Mouse (Mus musculus): ENCODE data around the gene Tmem240.
"Not testable (repeated sequence)": the region's sequence is repeated elsewhere in the genome, so short reads cannot be mapped to it uniquely, and the experiment has no call there.

Gene Tmem240

GRCm38 (mm10) chr4:155735788-155736187, 1.2 kb downstream of the Tmem240 start:
- DNase-seq = no peak

DNA sequence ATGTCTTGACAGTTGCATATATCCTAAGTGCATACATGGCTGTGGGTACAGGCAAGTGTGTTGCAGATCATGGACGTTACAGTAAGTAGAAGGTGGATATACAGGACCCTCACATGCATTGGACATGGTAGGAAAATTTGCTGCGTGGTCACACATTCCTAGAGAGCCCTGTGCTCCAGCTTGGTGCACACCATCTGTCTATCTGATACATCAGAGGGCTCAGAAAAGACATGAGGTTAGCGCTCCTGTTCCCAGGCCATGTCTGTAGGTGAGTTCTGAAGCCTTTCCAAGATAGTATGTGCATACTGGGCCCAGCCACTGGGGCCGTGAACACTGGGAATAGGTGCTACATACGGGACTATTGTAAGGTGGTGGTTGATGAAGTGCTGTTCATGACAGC, 1.8 kb downstream of the Tmem240 start:
- peak in 1 of 2 experiments; percentile 17 for DNase-seq

- DNase-seq = no peak
Measured at GRCm38 (mm10) chr4:155738262-155738661, 3.7 kb downstream of the Tmem240 start.

GRCm38 (mm10) chr4:155739152-155739551, 4.6 kb downstream of the Tmem240 start:
- DNase-seq = peak; percentile 48 to 66

DNA sequence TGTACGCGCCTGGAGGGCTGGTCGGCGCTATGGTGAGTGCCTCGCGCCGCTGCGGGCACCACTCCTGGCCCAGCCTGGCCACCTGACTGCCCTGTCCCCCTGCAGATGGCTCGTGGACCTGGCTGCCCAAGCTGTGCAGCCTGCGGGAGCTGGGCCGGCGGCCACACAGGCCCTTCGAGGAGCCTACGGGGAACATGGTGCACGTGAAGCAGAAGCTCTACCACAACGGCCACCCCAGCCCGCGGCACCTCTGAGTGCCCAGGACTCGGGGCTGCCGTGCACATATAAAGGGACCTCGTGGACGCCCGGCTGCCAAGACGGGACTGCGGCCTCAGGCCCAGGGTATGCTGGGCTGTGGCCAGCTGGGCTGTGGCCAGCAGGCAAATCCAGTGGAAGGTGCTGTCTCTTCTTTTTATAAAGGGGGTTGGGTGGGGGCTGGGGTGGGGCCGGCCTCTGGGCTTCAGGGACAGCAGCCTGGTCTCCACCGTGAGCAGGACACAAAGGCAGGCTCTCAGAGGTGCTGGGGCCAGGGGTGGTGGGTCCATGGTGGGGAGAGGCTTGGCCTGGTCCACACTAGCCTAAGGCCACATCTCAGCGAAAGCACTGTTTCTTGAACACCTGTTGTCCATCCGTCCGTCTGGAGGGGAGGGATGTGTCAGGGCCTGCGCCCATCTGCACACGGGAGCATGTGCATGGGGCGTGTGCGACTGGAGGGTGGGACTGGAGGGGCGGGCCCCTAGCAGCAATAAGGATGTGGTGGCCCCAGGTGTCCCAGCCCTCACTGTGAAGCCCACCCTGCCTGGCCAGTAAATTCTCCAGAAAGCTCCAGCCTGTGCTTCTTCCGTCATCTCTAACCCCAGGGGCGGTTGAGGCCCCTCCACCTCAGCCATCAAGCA, 5.4 kb downstream of the Tmem240 start:
- peak; percentile 80 to 83 for DNase-seq

DNA sequence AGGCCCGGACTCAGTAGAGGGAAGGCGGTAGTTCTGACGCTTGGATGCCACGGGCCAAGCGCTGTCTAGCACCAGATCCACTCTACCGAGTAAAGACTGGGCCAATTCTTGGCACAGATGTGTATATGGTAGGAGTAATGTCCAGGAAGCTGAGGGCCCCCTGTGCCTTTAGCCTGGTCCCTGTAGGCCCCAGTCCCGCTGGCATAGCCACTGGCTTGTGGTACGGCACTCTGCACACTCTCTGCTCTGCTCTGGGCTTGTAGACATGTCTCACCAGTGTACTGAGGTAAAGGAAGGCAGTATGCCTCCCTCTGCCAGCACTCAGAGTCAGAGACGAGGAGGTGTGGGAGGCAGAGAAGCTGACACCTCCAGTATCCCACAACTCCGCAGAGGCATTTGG, 6.1 kb downstream of the Tmem240 start:
- not testable (repeated sequence) for DNase-seq

GRCm38 (mm10) chr4:155742684-155743083, 8.1 kb downstream of the Tmem240 start:
- no peak for DNase-seq

DNA sequence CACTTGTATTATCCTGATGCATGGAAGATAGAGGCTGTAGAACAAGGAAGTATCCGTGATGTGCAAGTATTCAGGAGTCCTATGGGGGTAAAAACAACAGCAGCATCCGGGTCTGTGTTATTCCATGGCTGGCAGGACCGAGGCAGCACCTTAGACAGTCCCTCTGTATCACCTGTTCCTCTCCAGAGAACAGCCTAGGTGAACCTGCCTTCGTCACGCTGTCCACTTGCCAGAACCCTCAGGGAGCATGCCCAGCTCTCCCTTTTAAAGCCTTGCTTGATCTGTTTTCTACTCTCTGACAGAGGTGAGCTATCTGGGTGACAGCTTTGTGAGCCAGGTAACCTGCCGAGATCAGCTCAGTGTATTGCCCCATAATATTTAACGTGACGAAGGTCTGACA, 9.9 kb downstream of the Tmem240 start:
- DNase-seq = peak in 1 of 2 experiments; percentile 34

GRCm38 (mm10) chr4:155745136-155745535, 10.5 kb downstream of the Tmem240 start:
- no peak for DNase-seq

GRCm38 (mm10) chr4:155746036-155746548, 11.5 kb downstream of the Tmem240 start:
- peak; percentile 78 to 79 for DNase-seq

GRCm38 (mm10) chr4:155746575-155747490, 12.2 kb downstream of the Tmem240 start:
- peak; percentile 63 to 65 for DNase-seq

DNA sequence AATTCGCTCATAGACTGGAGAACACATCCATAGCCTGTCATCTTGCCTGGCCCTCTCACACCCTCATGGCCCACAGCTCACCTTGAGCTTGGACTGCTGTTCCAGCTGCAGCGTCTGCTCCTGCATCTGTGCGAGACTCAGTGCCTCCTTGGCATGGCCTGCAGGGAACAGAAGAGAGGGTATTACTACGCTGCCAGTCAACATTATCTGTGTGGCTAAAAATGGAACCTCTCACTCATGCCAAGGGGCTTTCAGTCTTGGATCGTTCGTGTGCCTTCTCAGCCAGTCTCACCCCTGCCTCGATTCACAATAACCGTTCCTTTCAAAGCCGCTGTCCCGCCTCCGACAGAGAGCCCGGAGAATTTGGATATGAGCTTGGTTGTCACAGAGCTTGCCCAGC, 22.4 kb downstream of the Tmem240 start:
- no peak for DNase-seq

GRCm38 (mm10) chr4:155759862-155760612, 25.4 kb downstream of the Tmem240 start:
- peak; percentile 58 to 68 for DNase-seq

DNA sequence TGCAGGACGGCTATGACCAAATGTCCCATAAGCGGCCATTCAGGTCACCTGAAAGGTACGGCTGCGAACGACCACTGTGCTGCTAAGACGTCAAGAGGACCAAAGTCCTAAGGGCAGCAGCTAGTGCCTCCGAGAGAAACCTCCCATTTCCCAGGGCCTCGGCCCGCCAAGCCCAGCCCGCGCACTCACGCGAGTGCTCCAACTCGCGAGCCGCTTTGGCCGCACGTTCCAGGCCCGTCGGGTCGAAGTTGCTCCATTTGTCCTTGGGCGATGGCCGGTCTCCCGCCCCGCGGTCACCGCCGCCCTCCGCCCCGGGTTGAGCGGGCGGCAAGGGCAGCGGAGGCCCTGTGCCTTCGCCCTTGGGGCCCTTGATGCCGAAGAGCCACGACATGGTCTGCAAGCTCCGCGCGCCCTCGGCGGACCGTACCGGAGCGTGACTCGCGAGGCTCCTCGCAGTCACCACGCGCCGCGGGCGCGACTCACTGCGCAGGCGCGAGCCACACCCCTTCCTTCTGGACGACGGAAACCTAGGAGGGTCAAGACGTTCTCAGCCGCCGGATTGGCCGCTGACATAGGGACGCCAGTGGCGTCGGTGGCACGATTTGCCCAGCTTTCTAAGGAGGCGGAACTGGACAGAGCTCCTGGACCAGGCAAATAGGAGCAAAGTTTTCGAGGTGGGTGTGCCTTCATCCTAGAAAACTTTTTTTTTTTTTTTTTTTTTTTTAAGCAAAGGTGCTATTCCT, 26.2 kb downstream of the Tmem240 start, which contains the start of gene Atad3a:
Gene Atad3a, minus strand, starts transcription at position 481 of the 743 bp plus-strand sequence.
- peak; percentile 99 for DNase-seq

DNA sequence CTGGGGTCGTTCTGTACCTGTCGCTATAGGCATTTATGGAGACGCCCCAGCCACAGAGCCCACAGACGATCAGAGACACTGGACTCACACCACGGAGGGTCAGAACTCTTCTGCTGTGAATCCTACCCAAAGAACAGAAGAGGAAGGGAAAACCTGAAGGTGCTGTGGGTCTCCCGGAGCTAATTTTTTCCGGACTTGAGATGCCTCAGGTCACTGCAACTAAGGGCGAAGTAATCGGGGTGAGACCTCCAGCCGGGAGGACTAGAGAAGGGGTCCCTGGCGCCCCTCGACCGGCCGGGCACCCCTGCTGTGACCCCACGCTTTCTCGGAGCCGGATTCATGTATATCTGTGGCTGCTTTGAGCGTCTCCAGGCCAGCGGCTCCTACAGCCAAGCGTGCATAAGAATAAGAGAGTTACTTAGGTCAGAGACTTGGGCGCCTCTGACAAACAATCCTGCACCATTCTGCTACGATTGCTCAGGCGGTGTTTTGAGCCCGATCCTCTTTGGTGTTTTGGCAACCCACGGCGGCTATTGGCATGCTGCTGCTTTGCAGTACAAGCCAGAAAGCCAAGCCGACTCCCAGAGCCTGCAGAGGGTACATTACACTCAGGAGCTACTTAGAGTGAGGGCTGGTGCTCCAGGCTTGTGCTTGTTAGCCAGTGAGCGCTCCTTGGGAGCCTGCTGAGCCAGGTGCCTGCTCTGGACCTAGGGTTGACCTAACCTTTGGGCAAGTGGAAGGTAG, 26.9 kb downstream of the Tmem240 start:
- peak in 1 of 2 experiments; percentile 55 for DNase-seq

DNA sequence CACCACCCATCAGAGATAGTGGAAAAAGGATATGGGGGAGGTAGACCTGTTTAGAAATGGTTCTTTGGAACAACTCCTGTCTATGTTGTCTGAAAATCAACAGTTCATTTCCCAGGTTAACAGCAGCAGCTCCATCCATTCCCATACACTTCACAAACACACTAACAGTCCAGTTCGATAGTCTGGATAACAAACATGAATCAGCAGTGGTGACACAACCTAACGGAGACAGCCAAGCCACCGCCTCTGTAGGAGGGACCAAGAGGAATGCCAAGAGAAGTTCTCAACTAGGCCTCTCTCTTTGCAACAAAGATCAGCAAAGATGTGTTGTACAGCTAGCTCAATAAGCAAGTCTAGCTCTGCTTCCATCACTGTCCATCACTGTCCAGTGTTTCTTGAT, 27.8 kb downstream of the Tmem240 start:
- no peak for DNase-seq

GRCm38 (mm10) chr4:155769496-155769879, 34.9 kb downstream of the Tmem240 start:
- DNase-seq = no peak

GRCm38 (mm10) chr4:155769880-155770512, 35.4 kb downstream of the Tmem240 start:
- DNase-seq = peak; percentile 97 to 99

DNA sequence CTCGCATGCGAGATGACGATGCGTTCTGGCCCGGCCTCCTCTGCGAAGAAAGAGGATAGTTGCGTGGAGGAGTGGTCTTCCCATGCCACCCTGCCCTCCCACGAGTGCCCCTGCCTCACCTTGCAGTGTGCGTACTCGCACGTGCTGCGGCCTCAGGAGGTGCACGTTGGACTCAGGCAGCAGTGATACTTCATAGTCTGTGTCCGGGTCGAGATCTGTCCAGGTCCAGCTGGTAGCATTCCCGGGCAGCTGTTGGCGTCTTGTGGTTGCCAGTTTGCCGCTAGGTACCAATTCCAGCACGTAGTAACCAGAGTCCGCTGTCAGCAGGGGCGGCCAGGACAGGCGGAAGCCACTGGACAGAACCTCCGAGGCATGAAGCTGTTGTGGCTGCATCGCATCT, 36.0 kb downstream of the Tmem240 start:
- DNase-seq = no peak

GRCm38 (mm10) chr4:155771706-155772105, 37.1 kb downstream of the Tmem240 start:
- DNase-seq = no peak
